Mouse (Mus musculus) MEL (cell line): Measurements from ENCODE around the gene Lsm7.

Experiments used
- CTCF ChIP-seq, 3 experiments: IDR thresholded peaks in 2 of 3; conservative IDR thresholded peaks in 1 of 3; 2 replicates each; pipeline ENCODE4 v1.5.1; 2011 to 2012; ENCODE audit warnings: low read length in 3 of 3, low read depth in 2 of 3, mild to moderate bottlenecking in 2 of 3, improper control_type of control experiment in 1 of 3, inconsistent platforms in 1 of 3, mixed read lengths in 1 of 3, moderate library complexity in 1 of 3; ENCODE audit not compliant: control insufficient read depth in 1 of 3, insufficient read depth in 1 of 3, poor library complexity in 1 of 3, severe bottlenecking in 1 of 3
- EP300 ChIP-seq, 2 experiments: IDR thresholded peaks; 2 replicates each; pipeline ENCODE4 v1.6.1; 2011; ENCODE audit warnings: improper control_type of control experiment in 2 of 2, low read length in 2 of 2, low read depth in 1 of 2, mild to moderate bottlenecking in 1 of 2

DNA sequence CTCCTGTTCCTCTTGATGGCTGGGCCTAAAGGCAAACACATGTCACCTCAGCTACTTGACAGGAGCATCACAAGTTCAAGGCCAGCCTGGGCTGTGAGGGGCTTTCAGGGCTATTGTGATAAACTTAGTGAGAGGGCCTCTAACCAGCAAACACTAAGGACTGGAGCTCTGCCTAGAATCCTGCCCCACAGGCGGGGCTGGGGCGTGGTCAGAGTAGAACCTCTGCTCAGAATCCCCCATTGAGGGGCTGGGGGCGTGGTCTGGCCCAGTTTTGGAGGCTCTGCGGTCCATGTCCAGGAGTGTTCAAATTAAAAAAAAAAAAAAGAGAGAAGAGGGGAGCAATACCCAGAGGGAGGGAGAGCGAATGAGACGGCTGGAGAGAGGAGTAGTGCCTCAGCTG is 40.7 kb upstream of the Lsm7 start:
- TF ChIP-seq EP300 (IDR thresholded peaks at IDR 0.05; ENCODE audit: low read depth in 1 of 2, low read length in 2 of 2), result no peak
- TF ChIP-seq CTCF (IDR thresholded peaks at IDR 0.05 in 2 of 3, conservative IDR thresholded peaks at IDR 0.05 in 1 of 3; ENCODE audit: control insufficient read depth in 1 of 3, insufficient read depth in 1 of 3, low read depth in 2 of 3, low read length in 3 of 3, poor library complexity in 1 of 3, severe bottlenecking in 1 of 3), result no peak
